Mouse (Mus musculus) stomach, postnatal 0 days (tissue): ENCODE data around the gene Ypel5.

ENCODE experiments used
- CTCF ChIP-seq: IDR thresholded peaks from 2 replicates; pipeline ENCODE4 v1.5.1; 2016; ENCODE audit warnings: antibody characterized with exemption, low read depth, mild to moderate bottlenecking, moderate library complexity
- EP300 ChIP-seq: optimal IDR thresholded peaks from 2 replicates; pipeline ENCODE3; 2016; ENCODE audit warnings: antibody characterized with exemption

- TF ChIP-seq CTCF = no peak
- TF ChIP-seq EP300 = no peak
Measured at GRCm38 (mm10) chr17:72844393-72844792, 8.1 kb downstream of the Ypel5 start.
